Mouse (Mus musculus): Measurements from ENCODE around the gene Gse1.

The Gse1 gene

GRCm38 (mm10) chr8:120607460-120607859 lies 379.2 kb downstream of the Gse1 start:
- peak; percentile 41 for DNase-seq (ENCODE audit: low read depth, low spot score)

GRCm38 (mm10) chr8:120607885-120608284 lies 379.6 kb downstream of the Gse1 start:
- peak; percentile 82 for DNase-seq (ENCODE audit: low read depth, low spot score)

GRCm38 (mm10) chr8:120610824-120611223 lies 382.6 kb downstream of the Gse1 start:
- no peak for DNase-seq (ENCODE audit: low read depth, low spot score)

DNA sequence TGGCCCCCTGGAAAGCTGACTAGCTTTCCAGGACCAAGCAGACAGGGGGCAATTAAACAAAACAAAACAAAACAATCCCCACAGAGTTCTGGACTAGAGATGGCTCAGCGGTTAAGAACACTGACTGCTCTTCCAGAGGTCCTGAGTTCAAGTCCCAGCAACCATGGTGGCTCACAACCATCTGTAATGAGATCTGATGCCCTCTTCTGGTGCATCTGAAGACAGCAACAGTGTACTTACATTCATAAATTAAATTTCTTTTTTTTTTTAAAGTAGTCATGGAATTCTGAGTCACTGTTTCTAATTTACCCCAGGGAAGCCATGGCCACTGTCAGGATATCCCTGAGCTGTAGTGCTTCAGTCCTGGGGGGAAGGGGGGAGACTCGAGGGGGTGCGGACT lies 386.2 kb downstream of the Gse1 start:
- no peak for DNase-seq (ENCODE audit: low read depth, low spot score)

DNA sequence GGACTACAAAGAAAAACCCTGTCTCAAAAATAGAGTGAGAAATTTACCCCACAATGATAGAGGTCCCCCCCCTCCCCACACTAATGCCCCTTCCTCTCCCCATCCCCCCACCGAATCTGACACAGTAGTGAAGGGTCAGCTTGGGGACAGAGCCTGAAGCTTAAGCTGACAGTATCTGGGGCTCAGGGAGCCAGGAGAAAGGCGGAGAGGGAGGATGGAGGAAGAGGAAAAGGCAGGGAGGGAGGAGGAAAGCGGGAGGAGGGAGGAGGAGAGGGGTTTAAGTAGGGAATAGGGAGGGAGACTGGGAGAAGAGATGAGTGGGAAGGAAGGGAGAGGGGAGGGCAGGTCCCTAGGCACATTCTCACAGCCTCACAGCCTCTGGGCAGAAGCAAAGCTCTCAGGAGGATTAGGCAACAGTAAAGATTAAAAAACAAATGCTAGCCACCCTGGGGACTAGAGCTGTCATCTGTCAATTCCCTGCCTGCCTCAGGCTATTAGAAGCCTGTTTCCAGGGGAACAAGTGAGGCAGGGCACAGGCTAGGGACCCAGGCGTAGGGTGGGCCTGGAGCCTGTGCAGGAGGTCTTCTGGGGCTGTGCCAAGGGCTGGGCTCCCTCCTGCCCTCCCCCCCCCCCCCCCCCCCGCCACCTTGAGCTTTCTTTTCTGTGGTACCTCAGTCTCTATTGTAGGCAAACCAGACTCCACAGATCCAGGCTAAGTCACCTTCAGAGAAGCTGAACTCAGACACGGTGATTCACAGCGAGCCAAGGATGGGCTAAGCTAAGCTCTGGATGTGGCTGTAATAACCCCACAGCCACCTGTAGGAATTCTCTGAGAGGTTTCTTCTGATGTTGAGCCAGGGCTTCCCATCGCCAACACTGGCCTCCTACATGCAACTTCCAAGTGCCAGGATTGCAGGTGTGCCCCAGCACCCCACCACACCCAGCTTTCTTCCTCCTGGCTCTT lies 388.7 kb downstream of the Gse1 start:
- DNase-seq (ENCODE audit: low read depth, low spot score), result no peak

DNA sequence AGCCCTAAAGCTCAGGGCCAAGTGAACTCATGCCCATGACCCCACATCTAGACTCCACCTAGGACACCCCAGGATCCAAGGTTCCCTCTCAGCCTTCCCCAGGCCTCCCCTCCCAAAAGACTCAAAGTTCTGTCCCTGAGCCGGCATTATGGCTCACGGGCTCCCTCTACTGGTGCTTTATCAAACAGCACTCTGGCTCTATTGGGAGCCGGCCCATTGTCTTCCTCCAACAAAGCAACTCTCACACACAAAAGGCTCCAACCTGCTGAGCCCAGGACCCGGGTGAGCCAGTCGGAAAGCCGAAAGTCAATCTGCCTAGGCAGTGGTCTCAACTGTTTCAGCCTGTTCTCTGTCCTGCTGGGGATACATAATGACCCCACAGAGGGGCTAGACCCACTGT lies 389.9 kb downstream of the Gse1 start:
- DNase-seq (ENCODE audit: low read depth, low spot score), result peak; percentile 94

DNA sequence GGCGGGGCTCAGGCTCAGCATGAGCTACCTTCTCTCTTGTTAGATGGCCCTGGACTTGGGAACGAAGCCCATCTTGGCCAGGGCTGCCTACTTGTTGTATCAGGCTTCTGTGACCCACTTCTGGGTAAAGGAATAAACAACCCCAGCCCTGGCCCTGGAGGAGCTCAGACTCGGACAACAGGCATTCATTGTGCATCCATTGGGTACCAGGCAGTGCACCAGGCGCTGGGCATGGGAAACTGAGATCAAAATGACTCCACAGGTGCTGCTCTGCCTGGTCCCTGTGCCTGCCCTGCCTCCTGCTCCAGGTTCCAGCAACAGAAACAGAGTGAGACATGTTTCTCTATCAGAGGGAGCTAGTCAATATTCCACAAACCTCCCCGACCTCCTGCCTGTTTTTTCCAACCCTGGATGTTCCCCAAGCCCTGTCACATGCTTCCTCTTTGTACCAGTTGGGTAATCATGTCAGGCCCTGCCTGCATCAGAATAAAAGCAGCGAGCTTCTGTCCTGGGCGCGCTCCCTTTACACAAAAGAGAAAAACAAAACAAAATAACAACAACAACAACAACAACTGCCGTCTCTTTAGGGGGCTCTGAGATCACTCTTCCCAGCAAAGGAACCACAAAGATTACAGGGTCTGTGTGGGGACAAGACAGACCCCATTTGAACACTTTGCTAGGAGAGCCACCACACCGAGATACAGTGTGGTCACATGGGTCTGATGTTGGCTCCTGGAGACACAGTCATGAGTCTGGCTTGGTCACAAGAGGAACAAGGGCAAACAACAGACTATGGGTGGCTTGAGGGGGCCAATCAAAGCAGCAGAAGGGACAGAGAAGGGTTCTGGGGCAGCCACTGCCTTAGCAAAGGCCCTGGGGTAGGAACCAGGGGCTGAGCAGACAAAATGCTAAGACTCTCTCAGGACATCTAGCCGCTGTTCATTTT lies 391.3 kb downstream of the Gse1 start:
- DNase-seq (ENCODE audit: low read depth, low spot score), result no peak

DNA sequence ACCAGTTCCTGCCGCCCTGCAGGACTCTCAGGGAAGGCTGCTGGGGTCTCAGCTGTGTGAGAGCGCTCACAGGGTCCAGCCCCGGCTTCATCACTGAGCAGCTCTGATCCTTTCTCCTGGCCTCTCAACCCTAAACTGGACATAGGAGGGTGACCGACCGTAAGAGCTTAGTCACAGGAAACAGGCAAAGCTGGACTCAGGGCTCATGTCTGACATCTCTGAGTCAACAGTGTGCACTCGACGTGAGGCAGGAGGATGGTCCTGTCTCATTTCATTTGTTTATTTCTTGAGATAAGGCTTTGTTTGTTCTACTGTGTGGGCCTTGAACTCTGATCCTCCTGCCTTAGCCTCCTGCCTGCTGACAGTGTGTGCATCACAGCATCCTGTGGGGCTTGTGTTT lies 392.2 kb downstream of the Gse1 start:
- no peak for DNase-seq (ENCODE audit: low read depth, low spot score)

- DNase-seq (ENCODE audit: low read depth, low spot score), result peak; percentile 41
Observed at GRCm38 (mm10) chr8:120622161-120622560, 393.9 kb downstream of the Gse1 start.

- DNase-seq (ENCODE audit: low read depth, low spot score), result no peak
Observed at GRCm38 (mm10) chr8:120623608-120624007, 395.4 kb downstream of the Gse1 start.

DNA sequence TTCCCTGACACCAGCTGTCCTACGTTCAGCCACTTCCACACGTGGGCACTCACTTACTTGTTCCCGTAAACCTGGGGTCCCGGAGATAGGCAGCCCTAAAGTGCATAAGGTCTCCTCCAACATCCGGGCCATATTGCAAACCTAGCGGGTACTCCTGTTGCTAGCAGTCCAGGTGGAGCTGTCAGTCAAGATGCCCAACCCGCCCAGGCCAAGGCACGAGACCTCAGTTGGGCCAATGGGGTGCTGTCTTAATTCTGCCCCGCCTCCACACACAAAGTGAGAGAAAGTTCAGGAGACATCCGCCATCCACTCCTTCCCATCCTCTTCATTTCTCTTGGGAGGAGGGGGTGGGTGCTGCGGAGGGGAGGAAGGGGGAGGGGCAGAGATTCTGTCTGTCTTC lies 398.2 kb downstream of the Gse1 start:
- peak; percentile 95 for DNase-seq (ENCODE audit: low read depth, low spot score)

- DNase-seq (ENCODE audit: low read depth, low spot score), result no peak
Observed at GRCm38 (mm10) chr8:120627298-120627697, 399.0 kb downstream of the Gse1 start.

DNA sequence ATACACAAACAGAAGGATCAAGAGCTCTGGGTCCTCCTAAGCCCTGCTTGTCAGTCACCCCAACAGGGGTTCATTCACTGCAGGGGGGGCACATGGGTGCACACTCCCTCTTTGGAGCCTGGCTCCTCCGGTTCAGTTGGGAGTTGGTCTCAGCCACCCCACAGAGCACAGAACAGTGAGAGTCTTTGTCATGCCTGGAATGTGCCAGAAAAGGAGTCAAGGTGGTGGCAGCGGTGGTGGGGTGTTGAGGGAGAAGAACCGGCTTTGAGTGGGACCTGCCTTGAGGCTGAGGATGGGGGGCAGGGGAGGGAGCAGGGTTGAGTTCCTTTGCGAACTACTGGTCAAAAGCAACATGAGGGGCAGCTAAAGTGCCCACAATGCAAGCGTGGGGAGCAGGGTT lies 401.8 kb downstream of the Gse1 start:
- DNase-seq (ENCODE audit: low read depth, low spot score), result peak; percentile 54

DNA sequence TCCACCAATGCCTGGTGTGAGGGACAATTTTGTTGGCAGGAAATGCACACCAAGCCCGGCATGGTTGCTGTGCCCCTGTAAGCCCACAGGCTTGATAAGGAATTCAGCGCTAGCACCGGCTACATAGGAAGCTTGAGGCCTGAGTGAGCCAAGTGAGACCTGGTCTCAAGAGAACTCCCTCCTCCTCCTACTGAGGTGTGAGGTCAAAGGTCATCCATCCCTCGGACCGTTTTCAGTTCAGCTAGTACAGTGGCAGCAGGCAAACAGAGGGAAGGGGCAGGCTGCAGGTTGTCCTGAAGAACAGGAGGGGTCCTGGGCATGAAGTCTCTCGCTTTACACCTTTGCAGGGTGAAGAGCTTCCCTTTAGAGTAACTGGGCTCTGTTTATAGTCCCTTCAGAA lies 402.6 kb downstream of the Gse1 start:
- DNase-seq (ENCODE audit: low read depth, low spot score), result no peak
